Comparison of ENCODE assay signal across 17 mouse cellular contexts in genomic region chr19:32334751-32335150, GRCm38 (mm10).
"Had no signal": no experiment of that assay in that cellular context is flagged by ENCODE, and none has a peak within 500 bp of the region (broad histone marks: within the 10 kb centered on the region; RNA-seq: fewer than 3 reads in every experiment).

No protein-coding gene starts in this region.

- ATAC-seq: forebrain, embryonic 13.5 days; forebrain, embryonic 14.5 days; forebrain, embryonic 15.5 days; forebrain, embryonic 16.5 days; forebrain, postnatal 0 days had no signal

- DNase-seq: cerebellum, adult 9-10 months; cerebellum, adult 9-11 months; cerebellum, postnatal 10 days; cerebellum, postnatal 14 days; cerebellum, postnatal 36 days; embryo, embryonic 11 days; forebrain, postnatal 0 days; gastrocnemius, adult 2 months; gastrocnemius, postnatal 10 days; gastrocnemius, postnatal 14 days; gastrocnemius, postnatal 25 days; gastrocnemius, postnatal 36 days; heart, adult 11 months had no signal
